Mouse (Mus musculus) activated CD4-positive, CD25-positive, alpha-beta regulatory T cell, adult 9 weeks (primary cell): Measurements from ENCODE around the gene Olfr847. TPM values are rescaled to one million over a fixed set of nuclear protein-coding genes. Genes with fewer than 3 reads are reported as not detected.

Experiments used
- polyA plus RNA-seq: library from polyadenylated mRNA; unstranded; fragments of 100-300 nt; shearing (Covaris generic); gene quantifications from one replicate; pipeline ENCODE4 v1.2.1, GENCODE M21; 2017

The Olfr847 gene
- not detected for polyA plus RNA-seq

DNA sequence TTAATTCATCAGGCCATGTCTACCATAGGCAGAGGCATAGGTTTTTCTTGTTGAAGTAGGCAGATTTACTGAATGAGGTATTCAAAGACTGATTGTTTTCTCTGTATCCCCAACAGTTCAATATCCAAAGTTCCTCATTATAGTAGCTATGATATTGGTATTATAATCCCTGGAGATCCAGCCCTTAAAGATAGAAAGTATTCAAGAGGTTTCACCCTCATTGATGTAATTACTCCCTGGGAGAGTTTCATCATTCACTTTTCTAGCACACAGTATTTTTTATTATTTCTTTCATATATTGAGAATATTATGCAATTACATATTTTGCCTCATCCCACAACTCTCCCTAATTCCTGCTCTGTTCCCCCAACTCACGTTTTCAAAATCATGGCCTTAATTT lies at the start of gene Olfr847:
Olfr847 (minus strand) TSS at position 101 of the 400 bp plus-strand sequence.

DNA sequence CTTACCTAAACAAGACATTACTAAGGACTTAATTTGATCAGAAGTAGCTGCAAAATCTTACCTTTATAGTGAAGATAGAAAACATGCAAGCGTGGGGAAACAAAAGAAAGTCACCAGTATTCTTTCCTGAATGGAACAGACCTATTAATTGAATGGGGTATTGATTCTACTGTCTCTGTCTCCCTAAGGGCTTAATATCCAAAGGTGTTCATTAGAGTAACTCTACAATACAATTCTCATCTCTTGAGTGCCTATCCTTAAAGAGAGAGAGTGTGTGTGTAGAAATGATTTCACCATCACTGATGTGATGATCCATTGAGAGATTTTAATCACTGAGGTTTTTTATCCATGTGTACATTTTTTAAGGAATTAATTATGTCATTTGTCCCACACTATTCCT lies 14.6 kb downstream of the Olfr847 start, which contains the start of gene Olfr846:
Olfr846 (minus strand) TSS at position 101 of the 400 bp plus-strand sequence.

DNA sequence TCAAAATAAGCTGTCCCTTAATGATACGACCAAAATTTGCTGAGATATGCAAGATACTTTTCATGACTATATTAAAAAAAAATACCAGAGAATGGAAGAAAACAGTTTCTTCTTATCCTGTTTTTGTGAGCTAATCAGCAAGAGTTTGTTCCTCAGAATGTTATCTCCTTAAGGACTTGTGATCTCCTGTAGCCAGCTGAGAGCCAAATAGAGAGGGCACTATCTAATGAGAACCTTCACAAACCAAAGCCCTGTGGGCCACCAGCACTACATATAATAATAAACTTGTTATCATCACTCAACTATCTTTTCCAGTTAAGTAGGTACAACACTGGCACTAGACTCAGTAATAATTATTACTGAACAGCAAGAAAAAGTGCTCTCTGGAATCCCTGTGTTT lies 42.3 kb downstream of the Olfr847 start, which contains the start of gene Olfr845:
Olfr845 (plus strand) TSS at position 301 of the 400 bp plus-strand sequence.

Other genes starting within 250 kb of the Olfr847 start
- gene Olfr837, start 242.4 kb downstream of the Olfr847 start, polyA plus RNA-seq = not detected
- gene Olfr839-ps1, start 201.4 kb downstream of the Olfr847 start, polyA plus RNA-seq = not detected
- gene Olfr843, start 126.7 kb downstream of the Olfr847 start, polyA plus RNA-seq = not detected
- gene Olfr844, start 62.3 kb downstream of the Olfr847 start, polyA plus RNA-seq = not detected
- not detected for gene Olfr845, start 42.2 kb downstream of the Olfr847 start, polyA plus RNA-seq
- not detected for gene Olfr846, start 14.7 kb downstream of the Olfr847 start, polyA plus RNA-seq
- gene Olfr849, start 61.6 kb upstream of the Olfr847 start, polyA plus RNA-seq = not detected
- gene Olfr850, start 99.6 kb upstream of the Olfr847 start, polyA plus RNA-seq = not detected
- not detected for gene Olfr851, start 114.6 kb upstream of the Olfr847 start, polyA plus RNA-seq
- not detected for gene Olfr853, start 162.4 kb upstream of the Olfr847 start, polyA plus RNA-seq
- not detected for gene Olfr854, start 188.7 kb upstream of the Olfr847 start, polyA plus RNA-seq
- not detected for gene Olfr855, start 203.9 kb upstream of the Olfr847 start, polyA plus RNA-seq
- 41.2 TPM for gene Zfp317, start 243.4 kb upstream of the Olfr847 start, polyA plus RNA-seq